Mouse (Mus musculus): ENCODE data around the gene Gm15517.

DNA sequence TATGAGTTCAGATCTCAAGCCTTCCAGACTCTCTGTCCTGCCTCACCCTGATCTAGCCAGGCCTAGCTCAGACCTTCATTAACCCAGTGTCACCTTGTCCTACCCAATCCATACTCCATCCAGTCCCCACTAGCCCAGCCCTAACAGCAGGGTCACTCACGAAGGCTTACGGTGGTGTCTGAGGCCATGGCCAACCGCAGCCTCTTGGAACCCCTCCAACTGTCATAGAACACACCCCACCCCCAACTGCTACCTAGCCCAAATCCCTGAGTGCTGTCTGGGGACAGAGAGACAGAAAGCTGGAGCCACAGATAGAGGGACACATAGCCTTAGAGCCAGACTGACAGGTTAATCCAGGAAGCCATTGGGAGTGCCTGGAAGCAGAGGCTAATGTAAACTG, 25.3 kb upstream of the Gm15517 start, which contains the start of gene Gm36864:
- no peak for TF ChIP-seq CTCF (IDR thresholded peaks at IDR 0.05; ENCODE audit: extremely low read depth, insufficient read depth, insufficient read length, insufficient replicate concordance)
- no peak for TF ChIP-seq POLR2A (IDR thresholded peaks at IDR 0.05; ENCODE audit: low read depth, low read length)

Data from spleen, adult 2 months (tissue).